Mouse (Mus musculus) lung, embryonic 15.5 days (tissue): ENCODE measurements around the gene Otof. TPM values are rescaled to one million over a fixed set of nuclear protein-coding genes. Genes with fewer than 3 reads are reported as not detected.
A peak's percentile ranks its signal among the peaks of the same experiment; 100 is the strongest.

Experiments used
- ATAC-seq: fragments of 200-750 bp; cut with Nextera tagmentation; 2 replicates; pipeline ENCODE4 v1.8.0; 2017; ENCODE audit warnings: moderate number of reproducible peaks, borderline replicate concordance; ENCODE audit not compliant: low FRiP score, low TSS enrichment; ENCODE audit errors: extremely low read depth
- H3K27ac ChIP-seq: fragments of 300-500 bp; sonication (generic); 2 replicates; pipeline ENCODE4 v1.5.1; 2015; ENCODE audit warnings: moderate library complexity, mild to moderate bottlenecking, inconsistent platforms
- H3K27me3 ChIP-seq: fragments of 300-500 bp; sonication (generic); 2 replicates; pipeline ENCODE4 v1.6.1; 2015; ENCODE audit warnings: inconsistent platforms
- H3K36me3 ChIP-seq: fragments of 300-500 bp; sonication (generic); 2 replicates; pipeline ENCODE4 v1.6.1; 2015; ENCODE audit warnings: inconsistent platforms
- H3K4me1 ChIP-seq: fragments of 300-500 bp; sonication (generic); 2 replicates; pipeline ENCODE4 v1.6.1; 2015; ENCODE audit warnings: inconsistent platforms
- H3K4me2 ChIP-seq: fragments of 300-500 bp; sonication (generic); 2 replicates; pipeline ENCODE4 v1.6.1; 2015; ENCODE audit warnings: inconsistent platforms, mild to moderate bottlenecking, moderate library complexity
- H3K4me3 ChIP-seq: fragments of 300-500 bp; sonication (generic); 2 replicates; pipeline ENCODE4 v1.5.1; 2015; ENCODE audit warnings: mild to moderate bottlenecking, inconsistent platforms
- H3K9ac ChIP-seq: fragments of 300-500 bp; sonication (generic); 2 replicates; pipeline ENCODE4 v1.6.1; 2015; ENCODE audit warnings: inconsistent platforms
- H3K9me3 ChIP-seq: fragments of 300-500 bp; sonication (generic); 2 replicates; pipeline ENCODE4 v1.6.1; 2016; ENCODE audit warnings: inconsistent platforms
- WGBS: fragments of 180-500 bp; shearing (Covaris S2); methylation state at CpG from one replicate; pipeline ENCODE4 v1.1.7; 2015; 5-methylcytosine and 5-hydroxymethylcytosine counted together
- polyA plus RNA-seq: library from polyadenylated mRNA; unstranded; fragments of >200 nt; fragmentation: Nextera tagmentation; extraction: Ambion mirVana; gene quantifications from 2 replicates; pipeline ENCODE4 v1.2.1, GENCODE M21; 2015

The Otof gene
- polyA plus RNA-seq, 1 experiment from 2014 or later: 0.81 TPM

GRCm38 (mm10) chr5:30423121-30423520 lies 38.6 kb downstream of the Otof start:
- 81% methylated on average over 4 of the region's 4 CpGs for WGBS
- no peak overlapping the region for H3K9ac ChIP-seq

GRCm38 (mm10) chr5:30416665-30417064 lies 45.1 kb downstream of the Otof start:
- ATAC-seq: no peak
- WGBS: 73% methylated on average over 5 of the region's 5 CpGs
- Histone ChIP-seq H3K4me1 (no peaks in the 10 kb centered on the region), H3K27ac (no peak overlapping the region), H3K36me3 (no peaks in the 10 kb centered on the region), H3K4me3 (no peak overlapping the region), H3K27me3 (no peaks in the 10 kb centered on the region), H3K9ac (no peak overlapping the region), H3K9me3 (no peaks in the 10 kb centered on the region), H3K4me2 (no peak overlapping the region)

More at GRCm38 (mm10) chr5:30423121-30423520, 38.6 kb downstream of the Otof start:
- Histone ChIP-seq H3K4me1 (peaks cover 21% of the 10 kb centered on the region; the same call in 1 of the 2 replicates), H3K27ac (no peak overlapping the region), H3K4me3 (no peak overlapping the region), H3K36me3 (no peaks in the 10 kb centered on the region), H3K27me3 (no peaks in the 10 kb centered on the region), H3K9me3 (no peaks in the 10 kb centered on the region), H3K4me2 (no peak overlapping the region)
- ATAC-seq: no peak

DNA sequence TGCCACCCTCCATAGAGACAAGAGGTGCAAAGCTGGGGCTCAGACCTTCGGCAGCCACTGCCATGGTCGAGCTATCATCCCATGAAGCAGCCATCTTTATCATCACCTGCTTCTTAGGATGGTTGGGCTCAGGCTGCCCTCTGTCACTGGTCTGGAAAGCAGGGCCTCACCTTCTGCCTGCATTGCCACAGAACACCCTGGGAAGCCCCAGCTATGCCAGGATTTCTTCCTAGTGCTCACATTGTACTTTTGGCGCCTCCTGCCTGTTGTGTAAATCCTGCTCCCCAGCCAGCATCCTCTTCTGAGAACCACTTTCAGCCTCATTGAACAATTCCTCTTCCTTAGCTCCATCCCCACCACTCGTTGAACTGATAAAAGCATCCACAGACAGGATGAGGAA lies 45.9 kb downstream of the Otof start:
- H3K4me2 ChIP-seq: no peak overlapping the region
- no peak overlapping the region for H3K27ac ChIP-seq
- WGBS: 67% methylated on average over 4 of the region's 4 CpGs
- no peaks in the 10 kb centered on the region for H3K36me3 ChIP-seq
- H3K4me1 ChIP-seq: no peaks in the 10 kb centered on the region
- H3K27me3 ChIP-seq: no peaks in the 10 kb centered on the region
- H3K9ac ChIP-seq: no peak overlapping the region
- H3K4me3 ChIP-seq: no peak overlapping the region
- no peak for ATAC-seq
- H3K9me3 ChIP-seq: no peaks in the 10 kb centered on the region

GRCm38 (mm10) chr5:30415381-30415780 lies 46.4 kb downstream of the Otof start:
- no peak for ATAC-seq
- Histone ChIP-seq H3K36me3 (no peaks in the 10 kb centered on the region), H3K9ac (no peak overlapping the region), H3K4me3 (no peak overlapping the region), H3K4me2 (no peak overlapping the region), H3K27ac (no peak overlapping the region), H3K4me1 (no peaks in the 10 kb centered on the region), H3K27me3 (no peaks in the 10 kb centered on the region), H3K9me3 (no peaks in the 10 kb centered on the region)
- 46% methylated on average over 2 of the region's 2 CpGs for WGBS

GRCm38 (mm10) chr5:30411524-30411923 lies 50.2 kb downstream of the Otof start:
- WGBS: 51% methylated on average over 10 of the region's 10 CpGs
- Histone ChIP-seq H3K36me3 (no peaks in the 10 kb centered on the region), H3K9me3 (no peaks in the 10 kb centered on the region), H3K27me3 (no peaks in the 10 kb centered on the region), H3K27ac (no peak overlapping the region), H3K9ac (no peak overlapping the region), H3K4me3 (no peak overlapping the region), H3K4me1 (no peaks in the 10 kb centered on the region), H3K4me2 (no peak overlapping the region)
- no peak for ATAC-seq

DNA sequence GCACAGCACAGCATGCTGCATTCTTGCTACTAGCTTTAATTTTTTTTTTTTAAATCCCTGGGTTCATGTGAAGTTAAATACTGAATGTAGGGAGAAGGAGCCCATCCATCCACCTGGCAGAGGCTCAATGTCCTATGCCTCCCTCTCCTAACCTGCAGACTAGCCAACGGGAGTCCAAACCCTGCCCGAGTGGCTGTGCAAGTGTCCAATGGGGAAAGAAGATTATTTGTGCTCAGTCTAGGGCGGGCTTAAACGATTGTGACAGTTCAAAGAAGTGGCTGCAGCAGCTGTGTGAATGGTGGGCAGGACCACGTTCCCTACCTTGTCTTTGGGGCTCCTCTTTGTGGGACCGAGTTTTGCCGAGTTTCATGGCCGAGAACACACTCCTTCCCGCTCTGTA lies 54.9 kb downstream of the Otof start:
- WGBS: 17% methylated on average over 9 of the region's 9 CpGs
- no peak overlapping the region for H3K9ac ChIP-seq
- no peak for ATAC-seq
- H3K4me2 ChIP-seq: no peak overlapping the region
- no peaks in the 10 kb centered on the region for H3K4me1 ChIP-seq
- H3K36me3 ChIP-seq: no peaks in the 10 kb centered on the region
- no peaks in the 10 kb centered on the region for H3K9me3 ChIP-seq
- no peak overlapping the region for H3K27ac ChIP-seq
- H3K4me3 ChIP-seq: no peak overlapping the region
- H3K27me3 ChIP-seq: no peaks in the 10 kb centered on the region

DNA sequence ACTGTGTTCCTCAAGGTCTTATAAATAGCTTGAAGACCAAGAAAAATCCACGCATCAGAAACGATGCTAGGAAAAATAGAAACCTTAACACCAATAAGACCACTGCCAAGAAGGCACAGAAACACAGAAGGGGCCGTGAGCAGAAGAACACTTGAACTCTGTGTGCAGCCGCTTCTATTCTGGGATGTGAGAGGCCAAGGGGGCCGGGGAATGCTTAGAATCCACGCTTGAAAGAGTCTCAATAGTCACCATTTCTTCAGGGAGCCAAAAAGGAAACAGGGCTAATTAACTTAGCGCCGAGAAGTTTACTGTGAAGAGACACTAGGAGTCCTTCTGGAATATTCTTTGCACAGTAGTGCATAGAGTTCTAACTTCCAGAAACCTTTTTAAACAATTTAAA lies 60.6 kb downstream of the Otof start:
- ATAC-seq: no peak
- Histone ChIP-seq H3K9me3 (no peaks in the 10 kb centered on the region), H3K4me1 (no peaks in the 10 kb centered on the region), H3K27ac (no peak overlapping the region), H3K27me3 (no peaks in the 10 kb centered on the region), H3K36me3 (no peaks in the 10 kb centered on the region), H3K9ac (no peak overlapping the region), H3K4me3 (no peak overlapping the region), H3K4me2 (no peak overlapping the region)
- 38% methylated on average over 8 of the region's 8 CpGs for WGBS

GRCm38 (mm10) chr5:30400521-30400920 lies 61.2 kb downstream of the Otof start:
- H3K4me2 ChIP-seq: no peak overlapping the region
- no peak for ATAC-seq
- WGBS: 75% methylated on average over 5 of the region's 5 CpGs
- no peak overlapping the region for H3K27ac ChIP-seq
- no peak overlapping the region for H3K9ac ChIP-seq
- H3K27me3 ChIP-seq: no peaks in the 10 kb centered on the region
- H3K4me1 ChIP-seq: no peaks in the 10 kb centered on the region
- H3K36me3 ChIP-seq: no peaks in the 10 kb centered on the region
- no peak overlapping the region for H3K4me3 ChIP-seq
- H3K9me3 ChIP-seq: no peaks in the 10 kb centered on the region

- Histone ChIP-seq H3K27ac (no peak overlapping the region), H3K36me3 (no peaks in the 10 kb centered on the region), H3K9me3 (no peaks in the 10 kb centered on the region), H3K4me3 (no peak overlapping the region), H3K9ac (no peak overlapping the region), H3K4me1 (no peaks in the 10 kb centered on the region), H3K27me3 (no peaks in the 10 kb centered on the region), H3K4me2 (no peak overlapping the region)
- ATAC-seq: peak; percentile 37; the same call in 1 of the 2 replicates
- WGBS: 26% methylated on average over 7 of the region's 7 CpGs
Observed at GRCm38 (mm10) chr5:30391473-30391872, 70.3 kb downstream of the Otof start.

- no peak overlapping the region for H3K4me3 ChIP-seq
- H3K27ac ChIP-seq: no peak overlapping the region
- 84% methylated on average over 5 of the region's 5 CpGs for WGBS
- no peak overlapping the region for H3K9ac ChIP-seq
- no peaks in the 10 kb centered on the region for H3K27me3 ChIP-seq
- no peaks in the 10 kb centered on the region for H3K36me3 ChIP-seq
- H3K4me1 ChIP-seq: no peaks in the 10 kb centered on the region
- no peaks in the 10 kb centered on the region for H3K9me3 ChIP-seq
- H3K4me2 ChIP-seq: no peak overlapping the region
- ATAC-seq: no peak
Observed at GRCm38 (mm10) chr5:30389836-30390235, 71.9 kb downstream of the Otof start.

GRCm38 (mm10) chr5:30387726-30388125 lies 74.0 kb downstream of the Otof start:
- H3K27ac ChIP-seq: no peak overlapping the region
- no peak overlapping the region for H3K4me2 ChIP-seq
- H3K4me3 ChIP-seq: no peak overlapping the region
- H3K36me3 ChIP-seq: no peaks in the 10 kb centered on the region
- H3K9me3 ChIP-seq: no peaks in the 10 kb centered on the region
- ATAC-seq: no peak
- H3K27me3 ChIP-seq: no peaks in the 10 kb centered on the region
- 78% methylated on average over 6 of the region's 6 CpGs for WGBS
- no peaks in the 10 kb centered on the region for H3K4me1 ChIP-seq
- no peak overlapping the region for H3K9ac ChIP-seq

- 38% methylated on average over 7 of the region's 7 CpGs for WGBS
- no peak; the same call in 1 of the 2 replicates for ATAC-seq
Observed at GRCm38 (mm10) chr5:30382876-30383275, 78.9 kb downstream of the Otof start.

GRCm38 (mm10) chr5:30369426-30369825 lies 92.3 kb downstream of the Otof start:
- H3K4me3 ChIP-seq: no peak overlapping the region
- ATAC-seq: no peak
- 53% methylated on average over 5 of the region's 5 CpGs for WGBS
- H3K27me3 ChIP-seq: no peaks in the 10 kb centered on the region
- H3K4me1 ChIP-seq: no peaks in the 10 kb centered on the region
- no peaks in the 10 kb centered on the region for H3K36me3 ChIP-seq
- H3K4me2 ChIP-seq: no peak overlapping the region
- H3K9me3 ChIP-seq: no peaks in the 10 kb centered on the region
- H3K27ac ChIP-seq: no peak overlapping the region
- H3K9ac ChIP-seq: no peak overlapping the region

More at GRCm38 (mm10) chr5:30382876-30383275, 78.9 kb downstream of the Otof start:
- no peak overlapping the region for H3K4me3 ChIP-seq
- no peaks in the 10 kb centered on the region for H3K36me3 ChIP-seq
- no peak overlapping the region for H3K27ac ChIP-seq
- no peak overlapping the region for H3K9ac ChIP-seq
- no peaks in the 10 kb centered on the region for H3K27me3 ChIP-seq
- no peaks in the 10 kb centered on the region for H3K4me1 ChIP-seq
- no peak overlapping the region for H3K4me2 ChIP-seq
- no peaks in the 10 kb centered on the region for H3K9me3 ChIP-seq
